Mouse (Mus musculus): Measurements from ENCODE around the gene Kcnmb4. TPM values are rescaled to one million over a fixed set of nuclear protein-coding genes. Genes with fewer than 3 reads are reported as not detected.
A peak's percentile ranks its signal among the peaks of the same experiment; 100 is the strongest.

Gene Kcnmb4
- polyA plus RNA-seq, 1 experiment from 2014 or later, result 2.3 TPM

GRCm38 (mm10) chr10:116397973-116398372 lies 75.7 kb downstream of the Kcnmb4 start:
- DNase-seq (ENCODE audit: low read depth, low spot score) (no peak), ATAC-seq (no peak)
- POLR2A ChIA-PET, result no interaction called here
- H3K27me3 ChIP-seq, result no peaks in the 10 kb centered on the region
- TF ChIP-seq CTCF (IDR thresholded peaks at IDR 0.05), result no peak
- CTCF ChIA-PET, result no interaction called here
- in situ Hi-C loops (cut with MboI; ENCODE audit: low pct_unique_long_range_greater_than_20kb), result no loop called here

- ChIA-PET CTCF (no interaction called here), POLR2A (no interaction called here)
- no peak for TF ChIP-seq CTCF (IDR thresholded peaks at IDR 0.05)
- DNase-seq (ENCODE audit: low read depth, low spot score) (no peak), ATAC-seq (no peak)
- H3K27me3 ChIP-seq, result no peaks in the 10 kb centered on the region
- in situ Hi-C loops (cut with MboI; ENCODE audit: low pct_unique_long_range_greater_than_20kb), result no loop called here
Observed at GRCm38 (mm10) chr10:116397573-116397972, 76.1 kb downstream of the Kcnmb4 start.

GRCm38 (mm10) chr10:116396966-116397365 lies 76.7 kb downstream of the Kcnmb4 start:
- ChIA-PET POLR2A (no interaction called here), CTCF (interaction anchor here (1.5 kb wide), 1 partner anchor 8 kb away, joined by 4 read pairs; no protein-coding TSS in a partner anchor)
- DNase-seq (ENCODE audit: low read depth, low spot score), result no peak
- H3K27me3 ChIP-seq, result no peaks in the 10 kb centered on the region
- ATAC-seq, result no peak
- in situ Hi-C loops (cut with MboI; ENCODE audit: low pct_unique_long_range_greater_than_20kb), result no loop called here
- no peak for TF ChIP-seq CTCF (IDR thresholded peaks at IDR 0.05)

- ATAC-seq (no peak), DNase-seq (ENCODE audit: low read depth, low spot score) (no peak)
- TF ChIP-seq CTCF (IDR thresholded peaks at IDR 0.05), result no peak
- POLR2A ChIA-PET, result no interaction called here
- in situ Hi-C loops (cut with MboI; ENCODE audit: low pct_unique_long_range_greater_than_20kb), result no loop called here
- CTCF ChIA-PET, result interaction anchor here (1.5 kb wide), 1 partner anchor 8 kb away, joined by 4 read pairs; no protein-coding TSS in a partner anchor
- H3K27me3 ChIP-seq, result no peaks in the 10 kb centered on the region
Observed at GRCm38 (mm10) chr10:116396279-116396678, 77.4 kb downstream of the Kcnmb4 start.

- ATAC-seq (peak; percentile 90), DNase-seq (ENCODE audit: low read depth, low spot score) (peak; percentile 89)
- CTCF ChIA-PET, result interaction anchor here (1.0 kb wide), 1 partner anchor 10 kb away, joined by 3 read pairs; no protein-coding TSS in a partner anchor
- in situ Hi-C loops (cut with MboI; ENCODE audit: low pct_unique_long_range_greater_than_20kb), result no loop called here
- no peak for TF ChIP-seq CTCF (IDR thresholded peaks at IDR 0.05)
- POLR2A ChIA-PET, result interaction anchor here (0.6 kb wide), 1 partner anchor 13 kb away, joined by 4 read pairs; no protein-coding TSS in a partner anchor
- H3K27me3 ChIP-seq, result no peaks in the 10 kb centered on the region
Observed at GRCm38 (mm10) chr10:116394585-116394984, 79.1 kb downstream of the Kcnmb4 start.

- POLR2A ChIA-PET, result no interaction called here
- DNase-seq (ENCODE audit: low read depth, low spot score), result peak; percentile 30
- no peak for TF ChIP-seq CTCF (IDR thresholded peaks at IDR 0.05)
- CTCF ChIA-PET, result interaction anchor here (1.0 kb wide), 1 partner anchor 10 kb away, joined by 3 read pairs; no protein-coding TSS in a partner anchor
- ATAC-seq, result no peak
- no peaks in the 10 kb centered on the region for H3K27me3 ChIP-seq
- in situ Hi-C loops (cut with MboI; ENCODE audit: low pct_unique_long_range_greater_than_20kb), result no loop called here
Observed at GRCm38 (mm10) chr10:116393790-116394475, 79.7 kb downstream of the Kcnmb4 start.

- H3K27me3 ChIP-seq, result no peaks in the 10 kb centered on the region
- POLR2A ChIA-PET, result no interaction called here
- ATAC-seq (no peak), DNase-seq (ENCODE audit: low read depth, low spot score) (no peak)
- in situ Hi-C loops (cut with MboI; ENCODE audit: low pct_unique_long_range_greater_than_20kb), result no loop called here
- no peak for TF ChIP-seq CTCF (IDR thresholded peaks at IDR 0.05)
- CTCF ChIA-PET, result no interaction called here
Observed at GRCm38 (mm10) chr10:116388840-116389239, 84.8 kb downstream of the Kcnmb4 start.

GRCm38 (mm10) chr10:116386391-116386885 lies 87.2 kb downstream of the Kcnmb4 start:
- POLR2A ChIA-PET, result no interaction called here
- DNase-seq (ENCODE audit: low read depth, low spot score) (no peak), ATAC-seq (no peak)

GRCm38 (mm10) chr10:116384401-116384800 lies 89.3 kb downstream of the Kcnmb4 start:
- CTCF ChIA-PET, result interaction anchor here (0.6 to 1.2 kb wide), 5 partner anchors 8 to 921 kb away, joined by 3 read pairs; partner anchors contain the start of gene Kcnmb4

More at GRCm38 (mm10) chr10:116386391-116386885, 87.2 kb downstream of the Kcnmb4 start:
- no peak for TF ChIP-seq CTCF (IDR thresholded peaks at IDR 0.05)
- CTCF ChIA-PET, result no interaction called here
- in situ Hi-C loops (cut with MboI; ENCODE audit: low pct_unique_long_range_greater_than_20kb), result no loop called here
- H3K27me3 ChIP-seq, result no peaks in the 10 kb centered on the region

GRCm38 (mm10) chr10:116382826-116383685 lies 90.6 kb downstream of the Kcnmb4 start:
- ChIA-PET POLR2A (no interaction called here), CTCF (interaction anchor here (0.9 to 1.4 kb wide), 3 partner anchors 90 to 464 kb away, joined by 3 read pairs; partner anchors contain the start of gene Kcnmb4)
- no peak for ATAC-seq
- in situ Hi-C loops (cut with MboI; ENCODE audit: low pct_unique_long_range_greater_than_20kb), result no loop called here
- no peaks in the 10 kb centered on the region for H3K27me3 ChIP-seq
- DNase-seq (ENCODE audit: low read depth, low spot score), result no peak
- no peak for TF ChIP-seq CTCF (IDR thresholded peaks at IDR 0.05)

More at GRCm38 (mm10) chr10:116384401-116384800, 89.3 kb downstream of the Kcnmb4 start:
- in situ Hi-C loops (cut with MboI; ENCODE audit: low pct_unique_long_range_greater_than_20kb), result no loop called here
- POLR2A ChIA-PET, result no interaction called here
- TF ChIP-seq CTCF (IDR thresholded peaks at IDR 0.05), result no peak
- no peaks in the 10 kb centered on the region for H3K27me3 ChIP-seq
- DNase-seq (ENCODE audit: low read depth, low spot score) (no peak), ATAC-seq (no peak)
